Mouse (Mus musculus) CH12.LX (cell line): ENCODE results near the gene Rae1.

Source experiments
- CHD2 ChIP-seq: IDR thresholded peaks from 2 replicates; pipeline ENCODE4 v1.6.1; 2011; ENCODE audit warnings: low read length, improper control_type of control experiment
- CTCF ChIP-seq, 2 experiments: IDR thresholded peaks in 1 of 2; conservative IDR thresholded peaks in 1 of 2; 2 replicates each; pipeline ENCODE4 v1.5.1; 2011 to 2012; ENCODE audit warnings: low read depth in 2 of 2, low read length in 2 of 2, improper control_type of control experiment in 1 of 2, inconsistent platforms in 1 of 2, mild to moderate bottlenecking in 1 of 2, moderate library complexity in 1 of 2
- EP300 ChIP-seq: IDR thresholded peaks from 2 replicates; pipeline ENCODE4 v1.6.1; 2011; ENCODE audit warnings: low read length, improper control_type of control experiment
- KAT2A ChIP-seq: IDR thresholded peaks from 2 replicates; pipeline ENCODE4 v1.6.1; 2012; ENCODE audit warnings: low read length, improper control_type of control experiment, inconsistent platforms; ENCODE audit not compliant: insufficient replicate concordance
- MEF2A ChIP-seq: IDR thresholded peaks from 2 replicates; pipeline ENCODE4 v1.6.1; 2014; ENCODE audit warnings: low read depth, mild to moderate bottlenecking, inconsistent platforms, low read length, improper control_type of control experiment, borderline replicate concordance
- MYC ChIP-seq: IDR thresholded peaks from 2 replicates; pipeline ENCODE4 v1.6.1; 2011; ENCODE audit warnings: low read depth, mild to moderate bottlenecking, improper control_type of control experiment, low read length
- NELFE ChIP-seq: IDR thresholded peaks from 2 replicates; pipeline ENCODE4 v1.6.1; 2011; ENCODE audit warnings: low read depth, low read length, improper control_type of control experiment
- NRF1 ChIP-seq: IDR thresholded peaks from 2 replicates; pipeline ENCODE4 v1.6.1; 2014; ENCODE audit warnings: low read depth, mild to moderate bottlenecking, inconsistent platforms, low read length, improper control_type of control experiment, moderate library complexity
- POLR2A ChIP-seq: IDR thresholded peaks from 2 replicates; pipeline ENCODE4 v1.6.1; 2011; ENCODE audit warnings: low read depth, mild to moderate bottlenecking, improper control_type of control experiment, low read length
- RCOR1 ChIP-seq: conservative IDR thresholded peaks from 2 replicates; pipeline ENCODE4 v1.6.1; 2012; ENCODE audit warnings: low read depth, mild to moderate bottlenecking, inconsistent platforms, low read length, improper control_type of control experiment
- ZNF384 ChIP-seq: IDR thresholded peaks from 2 replicates; pipeline ENCODE4 v1.6.1; 2012; ENCODE audit warnings: low read depth, low read length, improper control_type of control experiment, inconsistent platforms

GRCm38 (mm10) chr2:173061443-173062351, 61.8 kb downstream of the Rae1 start:
- TF ChIP-seq NELFE (no peak), ZNF384 (no peak), POLR2A (no peak; the same call in 1 of the 2 replicates), CTCF (conservative IDR thresholded peaks at IDR 0.05 in 1 of 2, IDR thresholded peaks at IDR 0.05 in 1 of 2; ENCODE audit: low read depth in 2 of 2, low read length in 2 of 2) (peak in 1 of 2 experiments; percentile 46; a peak in 1 of 4 replicates), KAT2A (no peak), NRF1 (no peak), RCOR1 (no peak), CHD2 (no peak), MEF2A (no peak), EP300 (peak; percentile 10; the same call in 1 of the 2 replicates), MYC (no peak)
